Mouse (Mus musculus) T-helper 17 cell (primary cell): ENCODE measurements around the gene Peli3.

Source experiments
- in situ Hi-C, 2 experiments: fragments of 300-600 bp; cut with MboI, MseI; formaldehyde crosslinking; loops; 1 replicate in 1 of 2; 2 replicates in 1 of 2; pipeline ENCODE4 v1.15.1; 2025; ENCODE audit warnings: high pct_unique_total_duplicates in 2 of 2

The Peli3 gene

GRCm38 (mm10) chr19:4915924-4916603 lies 26.9 kb downstream of the Peli3 start:
- in situ Hi-C loops: no loop called here

GRCm38 (mm10) chr19:4909376-4909775 lies 33.6 kb downstream of the Peli3 start:
- in situ Hi-C loops: loop anchor here (5.0 to 10.0 kb wide), 2 partner anchors 152 to 1725 kb away; partner anchors contain the start of gene Rbm4b (in 1 of the 2)

GRCm38 (mm10) chr19:4908107-4908506 lies 34.8 kb downstream of the Peli3 start:
- in situ Hi-C loops: loop anchor here (5.0 to 10.0 kb wide), 2 partner anchors 151 to 1727 kb away; partner anchors contain the start of gene Rbm4b (in 1 of the 2)

- in situ Hi-C loops: loop anchor here (5.0 to 10.0 kb wide), 2 partner anchors 149 to 1729 kb away; partner anchors contain the start of gene Rbm4b (in 1 of the 2)
Observed at GRCm38 (mm10) chr19:4905979-4906794, 36.7 kb downstream of the Peli3 start, which contains the start of gene Bbs1. TSS of gene Bbs1 (minus strand) at chr19:4906628.

GRCm38 (mm10) chr19:4899888-4900287 lies 43.0 kb downstream of the Peli3 start:
- in situ Hi-C loops: loop anchor here in 1 of 2 experiments (10.0 to 25.0 kb wide), 2 partner anchors 1262 to 1735 kb away; no protein-coding TSS in a partner anchor

- in situ Hi-C loops: loop anchor here in 1 of 2 experiments (25.0 kb wide), 1 partner anchor 1263 kb away; no protein-coding TSS in a partner anchor
Observed at GRCm38 (mm10) chr19:4898972-4899371, 44.0 kb downstream of the Peli3 start.

- in situ Hi-C loops: loop anchor here in 1 of 2 experiments (25.0 kb wide), 1 partner anchor 1265 kb away; no protein-coding TSS in a partner anchor
Observed at GRCm38 (mm10) chr19:4896780-4897520, 46.0 kb downstream of the Peli3 start.

GRCm38 (mm10) chr19:4891798-4892197 lies 51.1 kb downstream of the Peli3 start:
- in situ Hi-C loops: loop anchor here in 1 of 2 experiments (25.0 kb wide), 1 partner anchor 1271 kb away; no protein-coding TSS in a partner anchor

GRCm38 (mm10) chr19:4889791-4890190 lies 53.1 kb downstream of the Peli3 start:
- in situ Hi-C loops: loop anchor here in 1 of 2 experiments (25.0 kb wide), 1 partner anchor 1273 kb away; no protein-coding TSS in a partner anchor

- in situ Hi-C loops: loop anchor here in 1 of 2 experiments (25.0 kb wide), 1 partner anchor 1278 kb away; no protein-coding TSS in a partner anchor
Observed at GRCm38 (mm10) chr19:4883961-4884360, 59.0 kb downstream of the Peli3 start.
